Mouse (Mus musculus): Measurements from ENCODE around the gene Il21r. TPM values are rescaled to one million over a fixed set of nuclear protein-coding genes. Genes with fewer than 3 reads are reported as not detected.

The Il21r gene
- polyA plus RNA-seq, 1 experiment from 2014 or later: 1.1 TPM

- ATAC-seq (replicated peaks; ENCODE audit: low FRiP score): no peak
- WGBS: 19% methylated on average over 6 of the region's 6 CpGs
These were observed 2.5 kb upstream of the Il21r start for GRCm38 (mm10) chr7:125600612-125601279.

GRCm38 (mm10) chr7:125601280-125601670, 2.0 kb upstream of the Il21r start:
- H3K9me3 ChIP-seq (ENCODE audit: control insufficient read depth, low read length): no peaks in the 10 kb centered on the region
- no peaks in the 10 kb centered on the region for H3K36me3 ChIP-seq (ENCODE audit: control insufficient read depth, insufficient read depth, low read length)
- H3K9ac ChIP-seq (ENCODE audit: low read depth, low read length): no peak overlapping the region
- H3K4me3 ChIP-seq (ENCODE audit: low read depth, low read length): no peak overlapping the region
- H3K27me3 ChIP-seq (replicated peaks; ENCODE audit: control insufficient read depth, insufficient read depth, low read length): no peaks in the 10 kb centered on the region
- H3K4me2 ChIP-seq: no peak overlapping the region
- 61% methylated on average over 6 of the region's 6 CpGs for WGBS
- ATAC-seq (replicated peaks; ENCODE audit: low FRiP score) (no peak), DNase-seq (ENCODE audit: low spot score) (no peak)
- peaks cover 7% of the 10 kb centered on the region for H3K4me1 ChIP-seq (replicated peaks; ENCODE audit: control insufficient read depth, insufficient read depth, low read length)
- H3K27ac ChIP-seq (ENCODE audit: low read depth, low read length): no peak overlapping the region

More at GRCm38 (mm10) chr7:125600612-125601279, 2.5 kb upstream of the Il21r start:
- Histone ChIP-seq H3K9ac (ENCODE audit: low read depth, low read length) (no peak overlapping the region), H3K27ac (ENCODE audit: low read depth, low read length) (no peak overlapping the region), H3K36me3 (ENCODE audit: control insufficient read depth, insufficient read depth, low read length) (no peaks in the 10 kb centered on the region), H3K27me3 (replicated peaks; ENCODE audit: control insufficient read depth, insufficient read depth, low read length) (no peaks in the 10 kb centered on the region), H3K4me3 (ENCODE audit: low read depth, low read length) (no peak overlapping the region), H3K9me3 (ENCODE audit: control insufficient read depth, low read length) (no peaks in the 10 kb centered on the region), H3K4me1 (replicated peaks; ENCODE audit: control insufficient read depth, insufficient read depth, low read length) (peaks cover 7% of the 10 kb centered on the region), H3K4me2 (no peak overlapping the region)
- no peak for DNase-seq (ENCODE audit: low spot score)

- DNase-seq (ENCODE audit: low spot score): no peak
- Histone ChIP-seq H3K4me1 (replicated peaks; ENCODE audit: control insufficient read depth, insufficient read depth, low read length) (peaks cover 7% of the 10 kb centered on the region), H3K27ac (ENCODE audit: low read depth, low read length) (no peak overlapping the region), H3K4me2 (no peak overlapping the region), H3K9me3 (ENCODE audit: control insufficient read depth, low read length) (no peaks in the 10 kb centered on the region), H3K9ac (ENCODE audit: low read depth, low read length) (no peak overlapping the region), H3K4me3 (ENCODE audit: low read depth, low read length) (no peak overlapping the region), H3K36me3 (ENCODE audit: control insufficient read depth, insufficient read depth, low read length) (no peaks in the 10 kb centered on the region), H3K27me3 (replicated peaks; ENCODE audit: control insufficient read depth, insufficient read depth, low read length) (no peaks in the 10 kb centered on the region)
- no peak for ATAC-seq (replicated peaks; ENCODE audit: low FRiP score)
- WGBS: 65% methylated on average over 11 of the region's 11 CpGs
These were observed 1.3 kb upstream of the Il21r start for GRCm38 (mm10) chr7:125601821-125602448.

- H3K4me1 ChIP-seq (replicated peaks; ENCODE audit: control insufficient read depth, insufficient read depth, low read length): peaks cover 7% of the 10 kb centered on the region
- ATAC-seq (replicated peaks; ENCODE audit: low FRiP score) (no peak), DNase-seq (ENCODE audit: low spot score) (no peak)
- no peaks in the 10 kb centered on the region for H3K9me3 ChIP-seq (ENCODE audit: control insufficient read depth, low read length)
- 75% methylated on average over 12 of the region's 12 CpGs for WGBS
- H3K36me3 ChIP-seq (ENCODE audit: control insufficient read depth, insufficient read depth, low read length): no peaks in the 10 kb centered on the region
- no peak overlapping the region for H3K4me3 ChIP-seq (ENCODE audit: low read depth, low read length)
- no peaks in the 10 kb centered on the region for H3K27me3 ChIP-seq (replicated peaks; ENCODE audit: control insufficient read depth, insufficient read depth, low read length)
- H3K27ac ChIP-seq (ENCODE audit: low read depth, low read length): no peak overlapping the region
- H3K9ac ChIP-seq (ENCODE audit: low read depth, low read length): no peak overlapping the region
- no peak overlapping the region for H3K4me2 ChIP-seq
These were observed 1.4 kb downstream of the Il21r start for GRCm38 (mm10) chr7:125604362-125605319.

- Histone ChIP-seq H3K9me3 (ENCODE audit: control insufficient read depth, low read length) (no peaks in the 10 kb centered on the region), H3K9ac (ENCODE audit: low read depth, low read length) (no peak overlapping the region), H3K4me1 (replicated peaks; ENCODE audit: control insufficient read depth, insufficient read depth, low read length) (0 out of 2 replicates have a peak, but pooled peaks cover 4% of the 10 kb centered on the region), H3K36me3 (ENCODE audit: control insufficient read depth, insufficient read depth, low read length) (no peaks in the 10 kb centered on the region), H3K4me3 (ENCODE audit: low read depth, low read length) (no peak overlapping the region), H3K27me3 (replicated peaks; ENCODE audit: control insufficient read depth, insufficient read depth, low read length) (no peaks in the 10 kb centered on the region), H3K4me2 (no peak overlapping the region), H3K27ac (ENCODE audit: low read depth, low read length) (no peak overlapping the region)
- DNase-seq (ENCODE audit: low spot score): no peak
- 48% methylated on average over 4 of the region's 4 CpGs for WGBS
- ATAC-seq (replicated peaks; ENCODE audit: low FRiP score): no peak
These were observed 2.5 kb downstream of the Il21r start for GRCm38 (mm10) chr7:125605725-125606139.

GRCm38 (mm10) chr7:125606265-125607164, 3.3 kb downstream of the Il21r start:
- DNase-seq (ENCODE audit: low spot score) (no peak), ATAC-seq (replicated peaks; ENCODE audit: low FRiP score) (no peak)
- Histone ChIP-seq H3K4me2 (no peak overlapping the region), H3K4me3 (ENCODE audit: low read depth, low read length) (no peak overlapping the region), H3K36me3 (ENCODE audit: control insufficient read depth, insufficient read depth, low read length) (no peaks in the 10 kb centered on the region), H3K27ac (ENCODE audit: low read depth, low read length) (no peak overlapping the region), H3K4me1 (replicated peaks; ENCODE audit: control insufficient read depth, insufficient read depth, low read length) (0 out of 2 replicates have a peak, but pooled peaks cover 4% of the 10 kb centered on the region), H3K27me3 (replicated peaks; ENCODE audit: control insufficient read depth, insufficient read depth, low read length) (no peaks in the 10 kb centered on the region), H3K9me3 (ENCODE audit: control insufficient read depth, low read length) (no peaks in the 10 kb centered on the region), H3K9ac (ENCODE audit: low read depth, low read length) (0 out of 2 replicates have a peak overlapping the region, but pooled peaks have one; percentile 23)
- 76% methylated on average over 2 of the region's 2 CpGs for WGBS

- 0 out of 2 replicates have a peak, but pooled peaks cover 4% of the 10 kb centered on the region for H3K4me1 ChIP-seq (replicated peaks; ENCODE audit: control insufficient read depth, insufficient read depth, low read length)
- no peaks in the 10 kb centered on the region for H3K9me3 ChIP-seq (ENCODE audit: control insufficient read depth, low read length)
- WGBS: 43% methylated on average over 6 of the region's 6 CpGs
- H3K27me3 ChIP-seq (replicated peaks; ENCODE audit: control insufficient read depth, insufficient read depth, low read length): no peaks in the 10 kb centered on the region
- H3K27ac ChIP-seq (ENCODE audit: low read depth, low read length): no peak overlapping the region
- H3K4me3 ChIP-seq (ENCODE audit: low read depth, low read length): no peak overlapping the region
- H3K9ac ChIP-seq (ENCODE audit: low read depth, low read length): no peak overlapping the region
- DNase-seq (ENCODE audit: low spot score): no peak
- H3K4me2 ChIP-seq: no peak overlapping the region
- no peak for ATAC-seq (replicated peaks; ENCODE audit: low FRiP score)
- H3K36me3 ChIP-seq (ENCODE audit: control insufficient read depth, insufficient read depth, low read length): no peaks in the 10 kb centered on the region
These were observed 4.4 kb downstream of the Il21r start for GRCm38 (mm10) chr7:125607384-125608182.

Data from liver, embryonic 11.5 days (tissue).